Mouse (Mus musculus): ENCODE data around the gene 4930467E23Rik. TPM values are rescaled to one million over a fixed set of nuclear protein-coding genes. Genes with fewer than 3 reads are reported as not detected.
"Not testable (repeated sequence)": the region's sequence is repeated elsewhere in the genome, so short reads cannot be mapped to it uniquely, and the experiment has no call there.

4930467E23Rik gene
- total RNA-seq, 2 experiments from 2014 or later: not detected

DNA sequence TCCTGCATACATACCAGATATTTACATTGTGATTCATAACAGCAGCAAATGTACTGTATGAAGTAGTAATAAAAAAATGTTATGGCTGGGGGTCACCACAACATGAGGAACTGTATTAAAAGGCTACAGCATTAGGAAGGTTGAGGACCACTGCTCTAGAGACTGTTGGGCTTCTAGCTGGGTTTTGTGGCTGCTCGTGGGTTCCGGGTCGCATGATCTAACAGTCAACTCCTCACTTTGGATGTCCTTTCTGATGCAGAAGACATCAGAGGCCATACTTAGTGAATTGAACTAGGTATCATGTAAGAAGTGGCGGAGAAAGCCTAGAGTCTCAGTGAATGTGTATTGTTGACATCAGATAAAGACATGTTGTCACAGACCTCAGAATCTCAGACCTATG lies 19.9 kb upstream of the 4930467E23Rik start:
- DNase-seq (ENCODE audit: low spot score in 2 of 2): not testable (repeated sequence)

- not testable (repeated sequence) for DNase-seq (ENCODE audit: low spot score in 2 of 2)
Measured at GRCm38 (mm10) chr8:19711171-19711860, 18.1 kb upstream of the 4930467E23Rik start.

GRCm38 (mm10) chr8:19712227-19712750 lies 17.1 kb upstream of the 4930467E23Rik start:
- DNase-seq (ENCODE audit: low spot score in 2 of 2): not testable (repeated sequence)

GRCm38 (mm10) chr8:19712816-19713215 lies 16.6 kb upstream of the 4930467E23Rik start:
- DNase-seq (ENCODE audit: low spot score in 2 of 2): not testable (repeated sequence)

- not testable (repeated sequence) for DNase-seq (ENCODE audit: low spot score in 2 of 2)
Measured at GRCm38 (mm10) chr8:19713232-19713834, 16.0 kb upstream of the 4930467E23Rik start.

GRCm38 (mm10) chr8:19714426-19714825 lies 14.9 kb upstream of the 4930467E23Rik start:
- DNase-seq (ENCODE audit: low spot score in 2 of 2): not testable (repeated sequence)

DNA sequence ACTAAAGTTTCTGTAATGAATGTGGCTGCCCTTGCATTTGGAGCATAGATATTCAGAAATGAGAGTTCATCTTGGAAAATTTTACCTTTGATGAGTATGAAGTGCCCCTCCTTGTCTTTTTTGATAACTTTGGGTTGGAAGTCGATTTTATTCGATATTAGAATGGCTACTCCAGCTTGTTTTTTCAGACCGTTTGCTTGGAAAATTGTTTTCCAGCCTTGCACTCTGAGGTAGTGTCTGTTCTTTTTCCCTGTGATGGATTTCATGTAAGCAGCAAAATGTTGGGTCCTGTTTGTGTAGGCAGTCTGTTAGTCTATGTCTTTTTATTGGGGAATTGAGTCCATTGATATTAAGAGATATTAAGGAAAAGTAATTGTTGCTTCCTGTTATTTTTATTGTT lies 14.1 kb upstream of the 4930467E23Rik start:
- not testable (repeated sequence) for DNase-seq (ENCODE audit: low spot score in 2 of 2)

- peak in 1 of 2 experiments; percentile 35 for DNase-seq (ENCODE audit: low spot score in 2 of 2)
Measured at GRCm38 (mm10) chr8:19717851-19718250, 11.5 kb upstream of the 4930467E23Rik start.

DNA sequence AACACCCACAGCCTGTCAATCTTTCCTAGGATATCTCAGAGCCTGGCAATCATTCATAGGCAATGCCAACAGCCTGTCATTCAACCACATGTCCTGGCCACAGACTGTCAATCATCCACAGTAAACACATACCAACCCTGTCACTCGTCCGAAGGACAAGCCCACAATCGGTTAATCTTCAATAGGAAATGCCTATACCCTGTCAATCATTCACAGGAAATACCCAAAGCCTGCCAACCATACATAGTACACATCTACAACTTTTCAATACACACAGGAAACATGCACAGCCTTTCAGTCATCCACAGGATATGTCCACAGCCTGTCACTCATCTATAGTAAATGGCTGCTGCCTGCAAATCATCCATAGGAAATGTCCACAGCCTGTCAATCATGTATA lies 9.9 kb upstream of the 4930467E23Rik start:
- peak in 1 of 2 experiments; percentile 27 for DNase-seq (ENCODE audit: low spot score in 2 of 2)

GRCm38 (mm10) chr8:19724871-19725270 lies 4.5 kb upstream of the 4930467E23Rik start:
- DNase-seq (ENCODE audit: low spot score in 2 of 2): not testable (repeated sequence)

DNA sequence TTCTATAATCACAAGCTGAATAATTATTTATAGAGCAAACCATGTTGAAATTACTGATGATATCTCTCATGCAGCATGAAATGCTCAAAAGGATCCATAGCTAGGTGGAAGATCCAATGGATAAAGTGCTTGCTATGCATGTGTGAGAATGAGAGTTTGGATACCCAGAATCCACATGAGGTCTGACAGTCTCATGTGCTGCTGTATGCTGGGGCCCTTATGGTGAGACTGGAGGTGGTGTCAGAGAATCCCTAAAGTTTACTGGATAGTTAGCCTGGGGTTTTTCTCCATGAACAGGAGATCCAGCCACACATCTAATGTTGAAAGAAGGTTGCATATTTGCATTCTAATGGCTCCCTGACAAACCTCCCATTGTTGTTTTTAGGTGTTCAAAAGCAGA lies 22.4 kb downstream of the 4930467E23Rik start:
- peak in 1 of 2 experiments; percentile 7 for DNase-seq (ENCODE audit: low spot score in 2 of 2)

GRCm38 (mm10) chr8:19754178-19754577 lies 24.8 kb downstream of the 4930467E23Rik start:
- not testable (repeated sequence) for DNase-seq (ENCODE audit: low spot score in 2 of 2)

- not testable (repeated sequence) for DNase-seq (ENCODE audit: low spot score in 2 of 2)
Measured at GRCm38 (mm10) chr8:19754961-19755360, 25.6 kb downstream of the 4930467E23Rik start.

DNA sequence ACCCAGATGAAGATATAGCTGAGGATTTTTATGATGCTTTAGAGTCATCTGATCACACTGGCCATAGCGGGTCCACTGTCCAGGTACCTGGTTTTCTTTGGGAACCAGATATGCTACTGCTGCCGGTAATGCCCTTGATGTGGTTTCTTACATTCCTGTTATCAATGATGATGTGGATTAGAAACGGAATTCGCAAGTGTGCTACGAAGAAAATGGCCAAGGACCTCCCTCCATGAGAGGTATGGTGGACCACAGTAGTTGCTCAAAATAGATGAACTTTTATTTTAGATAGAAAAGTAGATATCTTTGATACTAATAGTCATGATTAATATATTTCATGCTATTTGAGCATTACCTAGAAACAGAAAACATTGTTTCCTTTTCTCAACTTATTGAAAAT lies 32.3 kb downstream of the 4930467E23Rik start:
- DNase-seq (ENCODE audit: low spot score in 2 of 2): not testable (repeated sequence)

GRCm38 (mm10) chr8:19762860-19763592 lies 33.6 kb downstream of the 4930467E23Rik start:
- not testable (repeated sequence) for DNase-seq (ENCODE audit: low spot score in 2 of 2)

GRCm38 (mm10) chr8:19765531-19765930 lies 36.2 kb downstream of the 4930467E23Rik start:
- DNase-seq (ENCODE audit: low spot score in 2 of 2): not testable (repeated sequence)

GRCm38 (mm10) chr8:19773461-19773860 lies 44.1 kb downstream of the 4930467E23Rik start:
- not testable (repeated sequence) for DNase-seq (ENCODE audit: low spot score in 2 of 2)

DNA sequence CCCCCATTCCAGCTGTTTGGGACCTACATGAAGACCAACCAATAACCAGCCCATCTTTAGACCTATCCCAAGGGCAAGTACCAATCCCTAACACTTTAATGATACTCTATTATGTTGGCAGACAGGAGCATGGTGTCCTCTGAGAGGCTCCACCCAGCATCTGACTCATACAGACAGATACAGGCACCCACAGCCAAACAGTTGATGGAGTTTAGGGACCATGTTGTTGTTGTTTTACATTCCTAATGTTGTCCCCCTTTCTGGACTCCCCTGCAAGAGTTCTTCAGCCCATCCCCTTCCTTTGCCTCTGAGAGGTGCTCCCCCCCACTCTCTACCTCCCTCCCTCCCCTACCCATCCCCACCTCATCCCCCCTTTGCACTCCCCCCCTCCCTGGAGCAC lies 46.9 kb downstream of the 4930467E23Rik start:
- DNase-seq (ENCODE audit: low spot score in 2 of 2): not testable (repeated sequence)

DNA sequence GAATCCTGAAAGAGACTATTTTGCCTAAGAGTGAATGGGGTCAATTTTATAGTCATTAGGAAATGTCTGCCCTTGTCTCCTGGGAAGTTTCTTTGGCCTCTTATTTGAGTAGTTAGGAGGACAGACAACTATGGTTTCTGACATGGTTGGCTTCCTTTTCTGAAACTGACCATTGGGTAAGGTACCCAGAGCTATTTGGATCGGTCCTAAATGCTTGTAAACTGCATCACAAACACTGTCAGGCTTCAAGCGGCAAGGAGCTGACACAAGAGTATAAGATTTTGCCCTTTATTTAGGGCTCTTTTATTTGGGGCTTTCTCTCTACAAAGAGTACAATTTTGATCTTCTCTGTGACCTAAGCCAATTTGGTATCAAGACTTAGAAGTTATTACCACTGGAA lies 48.1 kb downstream of the 4930467E23Rik start:
- not testable (repeated sequence) for DNase-seq (ENCODE audit: low spot score in 2 of 2)

GRCm38 (mm10) chr8:19778126-19778525 lies 48.8 kb downstream of the 4930467E23Rik start:
- DNase-seq (ENCODE audit: low spot score in 2 of 2): not testable (repeated sequence)

DNA sequence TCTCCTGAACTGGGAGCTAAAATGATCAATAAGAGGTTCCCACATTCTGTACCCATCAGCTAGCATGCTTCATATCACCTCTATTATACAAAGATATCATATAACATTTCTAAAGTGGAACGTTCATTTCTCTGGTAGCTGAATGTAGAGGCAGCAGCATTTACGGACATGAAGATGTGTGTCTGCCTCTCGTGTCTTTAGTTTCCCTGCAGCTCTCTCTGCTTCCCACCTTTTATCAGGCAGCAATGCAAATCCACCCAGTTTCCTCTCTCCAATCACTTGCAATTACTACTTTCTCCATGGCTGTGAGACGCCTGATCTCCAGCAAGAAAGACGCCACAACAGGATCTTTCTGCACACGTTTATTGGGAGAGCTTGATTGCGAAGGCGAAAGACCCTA lies 49.5 kb downstream of the 4930467E23Rik start:
- not testable (repeated sequence) for DNase-seq (ENCODE audit: low spot score in 2 of 2)

All from layer of hippocampus, postnatal 10 days (tissue).